Mouse (Mus musculus): ENCODE data around the gene Ttf2. TPM values are rescaled to one million over a fixed set of nuclear protein-coding genes. Genes with fewer than 3 reads are reported as not detected.
A peak's percentile ranks its signal among the peaks of the same experiment; 100 is the strongest.

The Ttf2 gene
- polyA plus RNA-seq, 1 experiment, result 5.2 TPM

- H3K4me3 ChIP-seq, result no peak overlapping the region
- H3K36me3 ChIP-seq (ENCODE audit: control insufficient read depth, insufficient read depth), result no peaks in the 10 kb centered on the region
- no peak overlapping the region for H3ac ChIP-seq (ENCODE audit: control insufficient read depth, insufficient read length)
- H3K27me3 ChIP-seq (ENCODE audit: control insufficient read depth, insufficient read depth, insufficient read length), result no peaks in the 10 kb centered on the region
- TF ChIP-seq TCF12 (IDR thresholded peaks at IDR 0.05; ENCODE audit: insufficient read depth, poor library complexity, severe bottlenecking), result no peak
- no peak for TF ChIP-seq POLR2AphosphoS2 (IDR thresholded peaks at IDR 0.05; ENCODE audit: insufficient read length, low read depth)
- no peak for TF ChIP-seq MAX (IDR thresholded peaks at IDR 0.05; ENCODE audit: low read depth)
- TF ChIP-seq REST (IDR thresholded peaks at IDR 0.05; ENCODE audit: insufficient read depth, insufficient read length), result no peak
- no peak for TF ChIP-seq CEBPB (IDR thresholded peaks at IDR 0.05; ENCODE audit: insufficient read depth, poor library complexity, severe bottlenecking)
- no peak for TF ChIP-seq E2F4 (IDR thresholded peaks at IDR 0.05; ENCODE audit: insufficient read depth)
- TF ChIP-seq TCF3 (IDR thresholded peaks at IDR 0.05; ENCODE audit: insufficient read length, low read depth), result no peak
- TF ChIP-seq USF1 (IDR thresholded peaks at IDR 0.05; ENCODE audit: low read depth), result no peak
- TF ChIP-seq MYOG (IDR thresholded peaks at IDR 0.05; ENCODE audit: control insufficient read depth in 1 of 3, insufficient read depth in 1 of 3, insufficient read length in 2 of 3, low read depth in 2 of 3), result no peak
- no peak for TF ChIP-seq SRF (IDR thresholded peaks at IDR 0.05; ENCODE audit: control insufficient read depth, insufficient read length, low read depth)
- H3K79me2 ChIP-seq (ENCODE audit: control insufficient read depth, insufficient read depth), result no peaks in the 10 kb centered on the region
- H3K4me2 ChIP-seq (ENCODE audit: low read depth), result no peak overlapping the region
Observed at GRCm38 (mm10) chr3:100931332-100932076, 38.0 kb downstream of the Ttf2 start.

GRCm38 (mm10) chr3:100925176-100925575, 44.3 kb downstream of the Ttf2 start:
- no peak overlapping the region for H3K4me2 ChIP-seq (ENCODE audit: low read depth)

GRCm38 (mm10) chr3:100924065-100924732, 45.3 kb downstream of the Ttf2 start:
- Histone ChIP-seq H3K27me3 (ENCODE audit: control insufficient read depth, insufficient read depth, insufficient read length) (no peaks in the 10 kb centered on the region), H3K79me2 (ENCODE audit: control insufficient read depth, insufficient read depth) (no peaks in the 10 kb centered on the region), H3ac (ENCODE audit: control insufficient read depth, insufficient read length) (no peak overlapping the region), H3K36me3 (ENCODE audit: control insufficient read depth, insufficient read depth) (no peaks in the 10 kb centered on the region), H3K4me2 (ENCODE audit: low read depth) (no peak overlapping the region), H3K4me3 (no peak overlapping the region)
- TF ChIP-seq REST (IDR thresholded peaks at IDR 0.05; ENCODE audit: insufficient read depth, insufficient read length) (no peak), MYOD1 (IDR thresholded peaks at IDR 0.05; ENCODE audit: control insufficient read depth in 1 of 3, insufficient read length in 2 of 3, low read depth in 2 of 3) (no peak), TCF3 (IDR thresholded peaks at IDR 0.05; ENCODE audit: insufficient read length, low read depth) (no peak), E2F4 (IDR thresholded peaks at IDR 0.05; ENCODE audit: insufficient read depth) (no peak), SRF (IDR thresholded peaks at IDR 0.05; ENCODE audit: control insufficient read depth, insufficient read length, low read depth) (no peak), USF1 (IDR thresholded peaks at IDR 0.05; ENCODE audit: low read depth) (no peak), POLR2AphosphoS2 (IDR thresholded peaks at IDR 0.05; ENCODE audit: insufficient read length, low read depth) (no peak), TCF12 (IDR thresholded peaks at IDR 0.05; ENCODE audit: insufficient read depth, poor library complexity, severe bottlenecking) (no peak), MAX (IDR thresholded peaks at IDR 0.05; ENCODE audit: low read depth) (no peak), MYOG (IDR thresholded peaks at IDR 0.05; ENCODE audit: control insufficient read depth in 1 of 3, insufficient read depth in 1 of 3, insufficient read length in 2 of 3, low read depth in 2 of 3) (no peak), POLR2A (IDR thresholded peaks at IDR 0.05; ENCODE audit: insufficient read length, low read depth) (no peak), CEBPB (IDR thresholded peaks at IDR 0.05; ENCODE audit: insufficient read depth, poor library complexity, severe bottlenecking) (no peak)

More at GRCm38 (mm10) chr3:100925176-100925575, 44.3 kb downstream of the Ttf2 start:
- Histone ChIP-seq H3K79me2 (ENCODE audit: control insufficient read depth, insufficient read depth) (no peaks in the 10 kb centered on the region), H3ac (ENCODE audit: control insufficient read depth, insufficient read length) (no peak overlapping the region), H3K36me3 (ENCODE audit: control insufficient read depth, insufficient read depth) (no peaks in the 10 kb centered on the region), H3K4me3 (no peak overlapping the region), H3K27me3 (ENCODE audit: control insufficient read depth, insufficient read depth, insufficient read length) (no peaks in the 10 kb centered on the region)
- TF ChIP-seq TCF3 (IDR thresholded peaks at IDR 0.05; ENCODE audit: insufficient read length, low read depth), result no peak

- H3K4me3 ChIP-seq, result peak overlapping the region; percentile 33
- H3K36me3 ChIP-seq (ENCODE audit: control insufficient read depth, insufficient read depth), result no peaks in the 10 kb centered on the region
- no peaks in the 10 kb centered on the region for H3K79me2 ChIP-seq (ENCODE audit: control insufficient read depth, insufficient read depth)
- peak overlapping the region; percentile 10 for H3ac ChIP-seq (ENCODE audit: control insufficient read depth, insufficient read length)
- H3K4me2 ChIP-seq (ENCODE audit: low read depth), result peak overlapping the region; percentile 90
- TF ChIP-seq TCF3 (IDR thresholded peaks at IDR 0.05; ENCODE audit: insufficient read length, low read depth) (no peak), CEBPB (IDR thresholded peaks at IDR 0.05; ENCODE audit: insufficient read depth, poor library complexity, severe bottlenecking) (no peak), MYOG (IDR thresholded peaks at IDR 0.05; ENCODE audit: control insufficient read depth in 1 of 3, insufficient read depth in 1 of 3, insufficient read length in 2 of 3, low read depth in 2 of 3) (no peak), MYOD1 (IDR thresholded peaks at IDR 0.05; ENCODE audit: control insufficient read depth in 1 of 3, insufficient read length in 2 of 3, low read depth in 2 of 3) (no peak), USF1 (IDR thresholded peaks at IDR 0.05; ENCODE audit: low read depth) (no peak), POLR2AphosphoS2 (IDR thresholded peaks at IDR 0.05; ENCODE audit: insufficient read length, low read depth) (no peak), TCF12 (IDR thresholded peaks at IDR 0.05; ENCODE audit: insufficient read depth, poor library complexity, severe bottlenecking) (no peak), POLR2A (IDR thresholded peaks at IDR 0.05; ENCODE audit: insufficient read length, low read depth) (no peak), E2F4 (IDR thresholded peaks at IDR 0.05; ENCODE audit: insufficient read depth) (no peak), REST (IDR thresholded peaks at IDR 0.05; ENCODE audit: insufficient read depth, insufficient read length) (no peak), MAX (IDR thresholded peaks at IDR 0.05; ENCODE audit: low read depth) (no peak), SRF (IDR thresholded peaks at IDR 0.05; ENCODE audit: control insufficient read depth, insufficient read length, low read depth) (no peak)
- H3K27me3 ChIP-seq (ENCODE audit: control insufficient read depth, insufficient read depth, insufficient read length), result no peaks in the 10 kb centered on the region
Observed at GRCm38 (mm10) chr3:100922506-100923375, 46.7 kb downstream of the Ttf2 start.
